16 mouse cellular contexts compared by ENCODE assay signal in genomic region chr7:117196611-117197010, GRCm38 (mm10).
"Had no signal": no experiment of that assay in that cellular context is flagged by ENCODE, and none has a peak within 500 bp of the region (broad histone marks: within the 10 kb centered on the region; RNA-seq: fewer than 3 reads in every experiment).

No protein-coding gene starts in this region.

- H3K27me3 ChIP-seq: neural tube, embryonic 13.5 days; neural tube, embryonic 15.5 days; stomach, embryonic 15.5 days had no signal

- H3K4me1 ChIP-seq: neural tube, embryonic 13.5 days; neural tube, embryonic 15.5 days; stomach, embryonic 15.5 days had no signal

- H3K4me3 ChIP-seq: neural tube, embryonic 13.5 days; neural tube, embryonic 15.5 days; stomach, embryonic 15.5 days had no signal

- H3K4me2 ChIP-seq: neural tube, embryonic 13.5 days; neural tube, embryonic 15.5 days; stomach, embryonic 15.5 days had no signal

- H3K27ac ChIP-seq: neural tube, embryonic 13.5 days; neural tube, embryonic 15.5 days; stomach, embryonic 15.5 days; stomach, postnatal 0 days had no signal

- H3K9ac ChIP-seq: neural tube, embryonic 13.5 days; neural tube, embryonic 15.5 days; stomach, embryonic 15.5 days had no signal

- H3K9me3 ChIP-seq: neural tube, embryonic 13.5 days; neural tube, embryonic 15.5 days; stomach, embryonic 15.5 days had no signal

- H3K36me3 ChIP-seq: neural tube, embryonic 13.5 days; neural tube, embryonic 15.5 days; stomach, embryonic 15.5 days had no signal

- DNase-seq: retina, postnatal 1 day; right cerebral cortex, adult 18-20 months; right cerebral cortex, postnatal 14 days; right cerebral cortex, postnatal 25 days; right cerebral cortex, postnatal 4 days; spleen, adult 18-20 months; thymus, adult 18-20 months; thymus, adult 2 months; thymus, postnatal 14 days; thymus, postnatal 25 days; thymus, postnatal 36 days; thymus, postnatal 4 days had no signal
